Mouse (Mus musculus) liver, adult (tissue): ENCODE results near the gene Zfp511.

Source experiments
- GATA4 ChIP-seq: IDR thresholded peaks from 2 replicates; pipeline ENCODE4 v1.6.1; 2014; ENCODE audit warnings: mild to moderate bottlenecking, low read length; ENCODE audit not compliant: insufficient replicate concordance

Gene Zfp511

GRCm38 (mm10) chr7:140033386-140033785 lies 2.8 kb upstream of the Zfp511 start:
- TF ChIP-seq GATA4: no peak

- no peak for TF ChIP-seq GATA4
Measured at GRCm38 (mm10) chr7:140035456-140035855, 735 bp upstream of the Zfp511 start.

GRCm38 (mm10) chr7:140037171-140037555 lies 972 bp downstream of the Zfp511 start:
- TF ChIP-seq GATA4: no peak

GRCm38 (mm10) chr7:140042728-140043127 lies 6.5 kb downstream of the Zfp511 start:
- TF ChIP-seq GATA4: no peak

DNA sequence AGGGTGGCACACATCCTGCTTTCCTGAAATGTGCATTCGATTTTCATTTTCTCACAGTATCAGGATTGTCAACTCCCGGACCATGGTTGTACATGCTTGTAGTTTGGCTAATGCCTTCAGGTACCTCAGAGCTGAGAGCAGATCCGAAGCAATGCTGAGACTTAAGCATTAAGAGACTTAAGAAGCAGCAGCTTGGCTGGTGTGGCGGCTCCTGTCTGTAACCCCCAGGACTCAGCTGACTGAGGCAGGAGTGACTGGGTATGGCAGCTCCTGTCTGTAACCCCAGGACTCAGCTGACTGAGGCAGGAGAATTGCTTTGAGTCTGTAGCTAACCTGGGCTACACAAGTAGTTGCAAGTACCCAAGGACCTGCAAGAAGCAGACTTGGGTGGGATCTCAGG lies 9.4 kb downstream of the Zfp511 start:
- no peak for TF ChIP-seq GATA4

DNA sequence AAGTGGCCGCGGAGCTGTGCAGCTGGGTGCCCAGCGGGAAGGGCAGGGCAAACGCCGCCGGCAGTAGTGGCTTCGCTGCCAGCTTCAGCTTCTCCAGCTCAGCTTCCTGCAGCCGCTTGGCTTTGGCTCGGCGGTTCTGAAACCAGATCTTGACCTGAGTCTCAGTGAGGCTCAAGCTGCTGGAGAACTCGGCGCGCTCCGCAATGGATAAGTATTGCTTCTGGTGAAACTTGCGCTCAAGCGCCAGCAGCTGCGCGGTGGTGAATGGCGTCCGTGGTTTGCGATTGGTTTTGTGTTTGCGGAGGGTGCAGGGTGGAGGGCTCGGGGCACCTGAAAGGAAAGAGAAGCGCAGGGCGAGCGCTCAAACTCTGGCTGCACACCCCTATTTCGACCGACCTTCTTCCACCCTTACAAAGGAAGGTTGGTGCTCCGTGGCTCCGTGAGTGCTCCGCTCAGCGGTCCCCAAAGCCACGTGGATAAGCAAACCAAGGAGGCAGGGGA lies 11.7 kb downstream of the Zfp511 start:
- no peak for TF ChIP-seq GATA4

- no peak for TF ChIP-seq GATA4
Measured at GRCm38 (mm10) chr7:140048361-140049114, 12.3 kb downstream of the Zfp511 start, which contains the start of gene Msx3. TSS of gene Msx3 (minus strand) at chr7:140049089.

GRCm38 (mm10) chr7:140049115-140049689 lies 13.0 kb downstream of the Zfp511 start:
- no peak for TF ChIP-seq GATA4

GRCm38 (mm10) chr7:140054124-140054523 lies 17.9 kb downstream of the Zfp511 start:
- no peak for TF ChIP-seq GATA4

GRCm38 (mm10) chr7:140057413-140058407 lies 21.5 kb downstream of the Zfp511 start:
- TF ChIP-seq GATA4: no peak

DNA sequence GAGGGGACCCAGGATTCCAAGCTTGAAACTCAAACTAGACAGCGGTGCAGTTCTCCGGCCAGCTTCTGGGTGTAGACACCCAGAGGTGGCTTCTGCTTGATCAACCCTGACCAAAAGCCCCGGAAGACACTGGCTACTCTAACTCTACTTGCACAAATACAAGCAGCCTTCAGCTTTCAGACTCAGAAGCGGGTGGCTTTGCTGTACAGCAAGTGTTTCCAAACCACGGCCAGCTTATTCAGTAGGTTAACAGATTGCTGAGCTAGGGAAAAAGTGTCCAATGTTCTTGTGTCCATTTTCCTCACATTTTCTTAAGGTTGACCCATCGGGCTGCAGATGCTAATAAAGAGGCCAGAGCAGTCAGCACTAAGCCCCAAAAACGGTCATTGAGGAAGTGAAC lies 22.3 kb downstream of the Zfp511 start:
- no peak for TF ChIP-seq GATA4

DNA sequence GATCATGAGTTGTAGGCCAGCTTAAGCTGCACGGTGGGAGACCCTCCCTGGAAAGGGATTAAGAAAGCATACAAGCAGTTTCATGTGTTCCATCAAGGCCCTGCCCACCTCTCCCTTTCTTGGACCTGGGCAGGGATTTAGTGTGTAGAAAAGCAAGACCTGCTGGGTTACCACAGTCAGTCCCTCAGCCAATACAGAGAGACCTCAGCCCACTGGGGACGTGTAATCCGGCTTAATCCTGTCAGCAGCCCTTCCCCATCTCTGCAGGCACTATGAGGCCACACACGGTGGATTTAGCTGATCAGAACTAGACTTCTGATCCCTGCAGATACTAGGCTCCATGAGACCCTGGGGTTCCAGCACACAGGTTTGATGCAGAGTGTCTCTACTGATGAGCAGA lies 23.4 kb downstream of the Zfp511 start:
- no peak for TF ChIP-seq GATA4

DNA sequence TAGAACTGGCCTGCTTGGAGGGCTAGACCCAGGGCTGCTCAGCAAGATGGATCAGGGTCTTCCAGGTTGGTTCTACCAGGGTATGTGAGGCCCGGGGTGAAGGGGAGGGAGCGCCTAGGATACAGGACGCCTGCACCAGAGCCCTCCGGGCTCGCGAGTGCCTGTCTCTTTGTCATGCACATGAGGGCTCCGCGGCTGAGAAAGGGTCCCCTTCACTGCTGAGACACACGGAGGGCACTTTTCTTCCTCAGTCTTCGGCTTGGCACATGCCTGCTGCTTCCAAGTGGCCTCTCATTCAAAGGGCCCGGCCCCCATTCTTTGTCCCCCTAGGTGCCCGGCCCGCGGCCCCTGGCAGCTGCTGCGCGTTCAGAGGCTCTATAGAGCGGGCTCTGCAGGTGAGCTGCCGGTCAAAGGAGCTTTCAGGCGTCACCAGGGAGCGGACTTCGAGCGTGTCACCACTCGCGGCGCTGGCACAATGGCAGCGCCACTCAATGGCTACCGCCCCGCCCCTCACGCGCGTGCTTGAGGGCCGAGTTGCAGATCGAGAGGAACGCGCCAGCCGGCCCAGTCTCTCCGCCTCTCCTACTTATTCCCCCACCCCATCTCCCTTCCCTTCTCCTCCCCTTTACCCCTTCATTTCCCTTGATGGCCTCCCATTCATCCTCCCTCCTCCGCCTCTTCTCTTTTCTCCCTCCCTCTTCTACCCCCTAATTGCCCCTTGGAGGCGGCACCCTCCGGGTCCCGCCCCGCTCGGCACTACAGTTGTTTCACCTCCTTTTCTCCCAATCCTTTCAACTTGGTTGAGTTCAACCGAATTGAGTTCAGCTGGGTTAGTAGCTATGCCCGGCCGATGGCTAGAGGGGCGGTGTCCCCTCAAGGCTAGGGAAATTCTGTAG lies 25.0 kb downstream of the Zfp511 start:
- no peak for TF ChIP-seq GATA4

DNA sequence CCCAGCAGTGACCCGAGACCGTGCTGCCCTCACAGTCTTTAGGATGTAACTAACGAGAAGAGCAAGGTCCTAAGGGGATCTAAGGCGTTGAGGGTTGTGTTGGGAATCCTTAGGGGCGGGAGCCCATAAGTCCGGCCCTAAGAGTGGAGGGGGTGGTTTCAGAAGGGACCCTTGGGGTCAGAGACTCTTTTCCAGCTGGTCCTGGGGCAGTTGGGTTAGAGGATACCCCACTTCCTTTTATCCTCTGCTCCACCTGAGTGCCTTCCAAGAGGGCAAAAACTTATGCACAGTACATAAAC lies 25.6 kb downstream of the Zfp511 start:
- no peak for TF ChIP-seq GATA4

- no peak for TF ChIP-seq GATA4
Measured at GRCm38 (mm10) chr7:140062307-140062706, 26.1 kb downstream of the Zfp511 start.
